Mouse (Mus musculus) brain, embryonic 18.5 days (tissue): ENCODE data around the gene Ccdc183.

Source experiments
- DNase-seq: peaks from one replicate; pipeline ENCODE4 v3.0.0-alpha.2; 2012; ENCODE audit warnings: low read depth, low spot score

The Ccdc183 gene

GRCm38 (mm10) chr2:25577951-25578795 is 39.3 kb downstream of the Ccdc183 start:
- no peak for DNase-seq

- no peak for DNase-seq
Measured at GRCm38 (mm10) chr2:25576965-25577891, 40.2 kb downstream of the Ccdc183 start.

- DNase-seq = no peak
Measured at GRCm38 (mm10) chr2:25576028-25576850, 41.2 kb downstream of the Ccdc183 start.

- no peak for DNase-seq
Measured at GRCm38 (mm10) chr2:25575432-25576027, 41.9 kb downstream of the Ccdc183 start.

GRCm38 (mm10) chr2:25574579-25575431 is 42.7 kb downstream of the Ccdc183 start, which contains the start of the genes Mamdc4 and Phpt1:
Mamdc4 (minus strand) TSS chr2:25574845.
Phpt1 (minus strand) TSS chr2:25575224.
- peak; percentile 98 for DNase-seq

- DNase-seq = no peak
Measured at GRCm38 (mm10) chr2:25574136-25574535, 43.3 kb downstream of the Ccdc183 start.

- no peak for DNase-seq
Measured at GRCm38 (mm10) chr2:25573068-25573467, 44.4 kb downstream of the Ccdc183 start.

- DNase-seq = no peak
Measured at GRCm38 (mm10) chr2:25571221-25571620, 46.3 kb downstream of the Ccdc183 start.

GRCm38 (mm10) chr2:25569323-25569722 is 48.2 kb downstream of the Ccdc183 start:
- DNase-seq = no peak

GRCm38 (mm10) chr2:25568473-25569019 is 48.9 kb downstream of the Ccdc183 start:
- DNase-seq = no peak

GRCm38 (mm10) chr2:25566558-25566957 is 50.9 kb downstream of the Ccdc183 start:
- no peak for DNase-seq

GRCm38 (mm10) chr2:25565741-25566140 is 51.7 kb downstream of the Ccdc183 start:
- DNase-seq = no peak

GRCm38 (mm10) chr2:25561946-25562345 is 55.5 kb downstream of the Ccdc183 start:
- no peak for DNase-seq

GRCm38 (mm10) chr2:25560551-25560950 is 56.9 kb downstream of the Ccdc183 start:
- no peak for DNase-seq

- no peak for DNase-seq
Measured at GRCm38 (mm10) chr2:25558774-25559173, 58.7 kb downstream of the Ccdc183 start.
